In the genomic region with DNA sequence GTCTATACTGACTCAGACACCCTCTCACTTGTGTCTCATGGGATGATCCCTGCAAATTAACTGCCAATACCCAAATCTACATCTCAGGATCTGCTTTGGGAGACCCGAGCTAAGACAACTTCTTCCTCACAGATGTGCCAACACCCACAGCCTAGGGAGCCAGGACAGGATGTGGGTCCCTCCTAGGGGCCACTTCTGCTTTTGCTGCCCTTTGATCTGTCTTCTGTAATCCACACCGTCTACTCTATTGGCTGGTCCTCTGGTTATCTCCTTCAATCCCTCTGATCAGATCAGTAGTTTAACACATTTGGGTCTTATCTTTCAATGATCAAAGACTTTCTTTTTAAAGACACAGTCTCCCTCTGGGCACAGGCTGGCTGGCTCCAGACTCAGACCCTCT, we compare ENCODE assay signal across 13 mouse cellular contexts. TPM values are rescaled to one million over a fixed set of nuclear protein-coding genes. Genes with fewer than 3 reads are reported as not detected.
DNase-seq lines count a peak whose midpoint lies in the region; ATAC-seq and TF ChIP-seq lines count a peak whose summit lies in the region.
"Had no signal": no experiment of that assay in that cellular context is flagged by ENCODE, and none has a peak within 500 bp of the region (broad histone marks: within the 10 kb centered on the region; RNA-seq: fewer than 3 reads in every experiment).

No protein-coding gene starts in this region.

- H3K27me3 ChIP-seq in thymus, adult 2 months (ENCODE audit: control insufficient read depth, insufficient read depth, low read length): no peaks in the 10 kb centered on the region
- H3K27me3 ChIP-seq: heart, embryonic 12.5 days; hindbrain, embryonic 12.5 days had no signal

- TF ChIP-seq POLR2A in thymus, adult 2 months (IDR thresholded peaks at IDR 0.05; ENCODE audit: control insufficient read depth, extremely low read depth, insufficient read depth, low read length, poor library complexity): no peak
- no peak for TF ChIP-seq POLR2A in bone marrow, adult 2 months (IDR thresholded peaks at IDR 0.05; ENCODE audit: borderline replicate concordance, control insufficient read depth, low read depth, low read length)

- no peak overlapping the region for H3K27ac ChIP-seq in thymus, adult 2 months (ENCODE audit: control insufficient read depth, insufficient read depth, low read length)
- peak overlapping the region; percentile 46; the same call in 1 of the 2 replicates for H3K27ac ChIP-seq in bone marrow, adult 2 months (ENCODE audit: control insufficient read depth, insufficient read depth, low read depth, low read length, poor library complexity)
- H3K27ac ChIP-seq: forebrain, embryonic 10.5 days; hindbrain, embryonic 12.5 days; liver, embryonic 15.5 days had no signal

- no peak overlapping the region for H3K4me3 ChIP-seq in thymus, adult 2 months (ENCODE audit: control insufficient read depth, insufficient read depth, low read length)
- H3K4me3 ChIP-seq in bone marrow, adult 2 months (replicated peaks; ENCODE audit: control insufficient read depth, low read depth, low read length): no peak overlapping the region
- H3K4me3 ChIP-seq: forebrain, embryonic 10.5 days; heart, embryonic 12.5 days; hindbrain, embryonic 12.5 days; liver, embryonic 15.5 days had no signal

- intact Hi-C loops in left cerebral cortex, postnatal 4 days (cut with DNase I): no loop called here

- no peaks in the 10 kb centered on the region for H3K36me3 ChIP-seq in thymus, adult 2 months (ENCODE audit: control insufficient read depth, insufficient read depth, low read length)
- H3K36me3 ChIP-seq: forebrain, embryonic 10.5 days; heart, embryonic 12.5 days; hindbrain, embryonic 12.5 days; liver, embryonic 15.5 days had no signal

- no peak for TF ChIP-seq CTCF in thymus, adult 2 months (IDR thresholded peaks at IDR 0.05; ENCODE audit: borderline replicate concordance, control insufficient read depth, extremely low read depth, insufficient read depth, low read length, poor library complexity)
- TF ChIP-seq CTCF in bone marrow, adult 2 months (IDR thresholded peaks at IDR 0.05; ENCODE audit: control insufficient read depth, insufficient read depth, low read length): no peak

- H3K4me1 ChIP-seq in thymus, adult 2 months (replicated peaks; ENCODE audit: control insufficient read depth, insufficient read depth, low read length): peaks cover 27% of the 10 kb centered on the region
- H3K4me1 ChIP-seq in bone marrow, adult 2 months (ENCODE audit: control insufficient read depth, insufficient read depth, low read length): peaks cover 15% of the 10 kb centered on the region

- peak; percentile 69 for ATAC-seq in monocyte, adult 5-6 weeks (replicated peaks; ENCODE audit: insufficient number of reproducible peaks, low FRiP score, low TSS enrichment, poor library complexity, severe bottlenecking)

- peak; percentile 61 for DNase-seq in thymus, postnatal 0 days (ENCODE audit: low spot score)
- no peak for DNase-seq in thymus, adult 2 months
- no peak for DNase-seq in left cerebral cortex, postnatal 4 days
- no peak for DNase-seq in T-cell, adult 2 months (ENCODE audit: low spot score)
- no peak for DNase-seq in left cerebral cortex, adult 8-10 months (ENCODE audit: low spot score in 2 of 2)
- DNase-seq: kidney, adult 9 months; retina, postnatal 1 day had no signal

- 4% methylated on average over 2 of the region's 2 CpGs for WGBS in thymus, adult 2 months
- 0% methylated on average over 2 of the region's 2 CpGs for whole genome bisulfite sequencing in bone marrow, adult 2 months

RNA-seq across cellular contexts. Expression of gene Map4k4, which starts 5.2 kb away (rescaled TPM):
- polyA plus RNA-seq in thymus, postnatal 0 days (2015; fragmentation: Nextera tagmentation; extraction: Ambion mirVana): 19.7 and 32.0 TPM in 2 replicates
- polyA plus RNA-seq in thymus, adult 2 months (2012; rRNA removed): 164 and 167 TPM in 2 replicates
- polyA plus RNA-seq in bone marrow, adult 2 months (2011; ENCODE audit: insufficient read depth, insufficient read length, low replicate concordance, missing spikeins): 51.3 and 69.2 TPM in 2 replicates
- 327 to 401 TPM (median 363 TPM) in 3 replicates for total RNA-seq in monocyte, adult 5-6 weeks (2017)
- 100 to 1,000 TPM; 374 to 381 TPM for total RNA-seq in left cerebral cortex, postnatal 4 days (2021)
- 100 to 1,000 TPM; 101 to 109 (median 108) TPM for total RNA-seq in left cerebral cortex, adult 8-10 months (2022)
